In genomic region chr9:121690200-121690651, GRCm38 (mm10) we compare ENCODE assay signal across 11 mouse cellular contexts. TPM values are rescaled to one million over a fixed set of nuclear protein-coding genes. Genes with fewer than 3 reads are reported as not detected.
DNase-seq lines count a peak whose midpoint lies in the region; ATAC-seq lines count a peak whose summit lies in the region.
"Had no signal": no experiment of that assay in that cellular context is flagged by ENCODE, and none has a peak within 500 bp of the region (broad histone marks: within the 10 kb centered on the region; RNA-seq: fewer than 3 reads in every experiment).

No protein-coding gene starts in this region.

- ATAC-seq in neural tube, embryonic 15.5 days (ENCODE audit: low FRiP score) = peak; percentile 90
- ATAC-seq in kidney, embryonic 14.5 days (ENCODE audit: low FRiP score, low TSS enrichment) = no peak
- no peak for ATAC-seq in monocyte, adult 5-6 weeks (replicated peaks; ENCODE audit: insufficient number of reproducible peaks, low FRiP score, low TSS enrichment, poor library complexity, severe bottlenecking)

- 22% methylated on average over 15 of the region's 15 CpGs for WGBS in neural tube, embryonic 15.5 days
- WGBS in kidney, embryonic 14.5 days = 55% methylated on average over 15 of the region's 15 CpGs

- H3K27me3 ChIP-seq in neural tube, embryonic 15.5 days (replicated peaks) = no peaks in the 10 kb centered on the region
- no peaks in the 10 kb centered on the region for H3K27me3 ChIP-seq in kidney, embryonic 14.5 days (ENCODE audit: control insufficient read depth, insufficient read depth, low read length)
- H3K27me3 ChIP-seq: heart, embryonic 12.5 days had no signal

- peak overlapping the region; percentile 78 for H3K27ac ChIP-seq in neural tube, embryonic 15.5 days (replicated peaks)
- no peak overlapping the region for H3K27ac ChIP-seq in kidney, embryonic 14.5 days (ENCODE audit: low read depth, low read length)

- no peaks in the 10 kb centered on the region for H3K9me3 ChIP-seq in neural tube, embryonic 15.5 days (replicated peaks)
- no peaks in the 10 kb centered on the region for H3K9me3 ChIP-seq in kidney, embryonic 14.5 days (ENCODE audit: control insufficient read depth, low read length)
- H3K9me3 ChIP-seq: heart, embryonic 12.5 days had no signal

- peaks cover 21% of the 10 kb centered on the region for H3K4me1 ChIP-seq in neural tube, embryonic 15.5 days
- no peaks in the 10 kb centered on the region for H3K4me1 ChIP-seq in kidney, embryonic 14.5 days (ENCODE audit: control insufficient read depth, insufficient read depth, low read length)
- H3K4me1 ChIP-seq: heart, embryonic 12.5 days had no signal

- peak overlapping the region; percentile 49 for H3K4me2 ChIP-seq in neural tube, embryonic 15.5 days
- no peak overlapping the region for H3K4me2 ChIP-seq in kidney, embryonic 14.5 days (replicated peaks; ENCODE audit: low read depth, low read length)
- H3K4me2 ChIP-seq: heart, embryonic 12.5 days had no signal

- H3K36me3 ChIP-seq in neural tube, embryonic 15.5 days = peaks cover 46% of the 10 kb centered on the region
- H3K36me3 ChIP-seq in kidney, embryonic 14.5 days (ENCODE audit: control insufficient read depth, insufficient read depth, low read length) = peaks cover 27% of the 10 kb centered on the region; the same call in 1 of the 2 replicates

- H3K9ac ChIP-seq in neural tube, embryonic 15.5 days (replicated peaks) = no peak overlapping the region
- H3K9ac ChIP-seq in kidney, embryonic 14.5 days (ENCODE audit: low read depth, low read length) = no peak overlapping the region
- H3K9ac ChIP-seq: heart, embryonic 12.5 days had no signal

- peak overlapping the region; percentile 20; the same call in 1 of the 2 replicates for H3K4me3 ChIP-seq in neural tube, embryonic 15.5 days (replicated peaks)
- H3K4me3 ChIP-seq in kidney, embryonic 14.5 days (ENCODE audit: low read length) = no peak overlapping the region
- H3K4me3 ChIP-seq: heart, embryonic 12.5 days had no signal

- DNase-seq in brain, embryonic 18.5 days (ENCODE audit: low read depth, low spot score) = peak; percentile 67
- DNase-seq in frontal cortex, adult 2 months (ENCODE audit: extremely low spot score in 1 of 2, low spot score in 1 of 2) = peak; percentile 67 to 75
- DNase-seq in layer of hippocampus, postnatal 36 days = peak; percentile 66 to 73
- DNase-seq in T-cell, adult 2 months (ENCODE audit: low spot score) = no peak
- DNase-seq in adrenal gland, postnatal 25 days = no peak
- DNase-seq: kidney, postnatal 25 days; thymus, adult 2 months had no signal

RNA-seq across cellular contexts. Expression of gene Sec22c, which starts 15.1 kb away (rescaled TPM):
- polyA plus RNA-seq in frontal cortex, adult 2 months (2012; rRNA removed) = 14.6 and 16.9 TPM in 2 replicates
- 10 to 100 TPM; 31.7 to 31.8 TPM for total RNA-seq in layer of hippocampus, postnatal 36 days (2021)
- 20.0 and 21.3 TPM in 2 replicates for polyA plus RNA-seq in neural tube, embryonic 15.5 days (2015; fragmentation: Nextera tagmentation; extraction: Ambion mirVana)
- 5.8 and 12.0 TPM in 2 replicates for polyA plus RNA-seq in kidney, embryonic 14.5 days (2014; fragmentation: Nextera tagmentation; extraction: Ambion mirVana)
- 4.9 and 5.3 TPM in 2 replicates for total RNA-seq in adrenal gland, postnatal 25 days (2021)
- total RNA-seq in monocyte, adult 5-6 weeks (2017) = 1.1 to 4.3 TPM (median 3.0 TPM) in 3 replicates

RNA-seq across cellular contexts. Expression of gene Ss18l2, which starts 19.9 kb away (rescaled TPM):
- 101 and 118 TPM in 2 replicates for polyA plus RNA-seq in frontal cortex, adult 2 months (2012; rRNA removed)
- 10 to 100 TPM; 73.2 to 84.3 TPM for total RNA-seq in layer of hippocampus, postnatal 36 days (2021)
- 182 and 206 TPM in 2 replicates for polyA plus RNA-seq in neural tube, embryonic 15.5 days (2015; fragmentation: Nextera tagmentation; extraction: Ambion mirVana)
- 111 and 152 TPM in 2 replicates for polyA plus RNA-seq in kidney, embryonic 14.5 days (2014; fragmentation: Nextera tagmentation; extraction: Ambion mirVana)
- total RNA-seq in adrenal gland, postnatal 25 days (2021) = 41.6 and 44.9 TPM in 2 replicates
- total RNA-seq in monocyte, adult 5-6 weeks (2017) = 14.6 to 46.7 TPM (median 28.7 TPM) in 3 replicates

RNA-seq across cellular contexts. Expression of gene Nktr, which starts 28.7 kb away (rescaled TPM):
- polyA plus RNA-seq in frontal cortex, adult 2 months (2012; rRNA removed) = 133 and 161 TPM in 2 replicates
- 100 to 1,000 TPM in 1 of 2 experiments, 10 to 100 TPM in 1; 99.0 to 145 TPM for total RNA-seq in layer of hippocampus, postnatal 36 days (2021)
- polyA plus RNA-seq in neural tube, embryonic 15.5 days (2015; fragmentation: Nextera tagmentation; extraction: Ambion mirVana) = 51.5 and 52.8 TPM in 2 replicates
- 59.6 and 83.7 TPM in 2 replicates for polyA plus RNA-seq in kidney, embryonic 14.5 days (2014; fragmentation: Nextera tagmentation; extraction: Ambion mirVana)
- total RNA-seq in adrenal gland, postnatal 25 days (2021) = 90.6 and 90.8 TPM in 2 replicates
- total RNA-seq in monocyte, adult 5-6 weeks (2017) = 193 to 365 TPM (median 198 TPM) in 3 replicates

RNA-seq across cellular contexts. Expression of gene Vipr1, which starts 47.7 kb away (rescaled TPM):
- polyA plus RNA-seq in frontal cortex, adult 2 months (2012; rRNA removed) = 15.4 and 16.9 TPM in 2 replicates
- 10 to 100 TPM; 15.0 to 18.7 TPM for total RNA-seq in layer of hippocampus, postnatal 36 days (2021)
- polyA plus RNA-seq in neural tube, embryonic 15.5 days (2015; fragmentation: Nextera tagmentation; extraction: Ambion mirVana) = 0.38 and 1.1 TPM in 2 replicates
- 0.47 TPM in 1 of 2 replicates, not detected in the other for polyA plus RNA-seq in kidney, embryonic 14.5 days (2014; fragmentation: Nextera tagmentation; extraction: Ambion mirVana)
- 0.18 and 0.62 TPM in 2 replicates for total RNA-seq in adrenal gland, postnatal 25 days (2021)
- total RNA-seq in monocyte, adult 5-6 weeks (2017) = 0.29 to 0.78 TPM (median 0.32 TPM) in 3 replicates

RNA-seq across cellular contexts. Expression of gene Lyzl4, which starts 48.3 kb away (rescaled TPM):
- polyA plus RNA-seq in frontal cortex, adult 2 months (2012; rRNA removed) = 0.54 and 1.3 TPM in 2 replicates
- 1 to 10 TPM in 1 of 2 experiments, under 1 TPM in 1; 0.37 to 1.6 TPM for total RNA-seq in layer of hippocampus, postnatal 36 days (2021)
- 0.77 TPM in 1 of 2 replicates, not detected in the other for polyA plus RNA-seq in neural tube, embryonic 15.5 days (2015; fragmentation: Nextera tagmentation; extraction: Ambion mirVana)
- 0.53 TPM in 1 of 2 replicates, not detected in the other for polyA plus RNA-seq in kidney, embryonic 14.5 days (2014; fragmentation: Nextera tagmentation; extraction: Ambion mirVana)
- not detected in 2 replicates for total RNA-seq in adrenal gland, postnatal 25 days (2021)
- not detected in 3 replicates for total RNA-seq in monocyte, adult 5-6 weeks (2017)
- polyA plus RNA-seq: heart, embryonic 12.5 days had no signal

Comparison
In these comparisons a context has a peak if more than half of its experiments do, and no peak if none do; other contexts are left out.
1. DNase-seq: peak in brain, embryonic 18.5 days (single experiment), frontal cortex, adult 2 months (2 of 2) and layer of hippocampus, postnatal 36 days (2 of 2); none in T-cell, adult 2 months (single experiment) and adrenal gland, postnatal 25 days (single experiment).